Mouse (Mus musculus) brain, embryonic 18.5 days (tissue): Measurements from ENCODE around the gene Lekr1.
A peak's percentile ranks its signal among the peaks of the same experiment; 100 is the strongest.

Experiments
- DNase-seq: peaks from one replicate; pipeline ENCODE4 v3.0.0-alpha.2; 2012; ENCODE audit warnings: low read depth, low spot score

Lekr1 gene

GRCm38 (mm10) chr3:65830801-65831200, 164.8 kb downstream of the Lekr1 start:
- DNase-seq: no peak

GRCm38 (mm10) chr3:65832398-65832797, 166.4 kb downstream of the Lekr1 start:
- no peak for DNase-seq

GRCm38 (mm10) chr3:65836435-65836834, 170.4 kb downstream of the Lekr1 start:
- no peak for DNase-seq

- no peak for DNase-seq
Measured at GRCm38 (mm10) chr3:65839664-65840063, 173.6 kb downstream of the Lekr1 start.

GRCm38 (mm10) chr3:65841175-65841574, 175.1 kb downstream of the Lekr1 start:
- no peak for DNase-seq

GRCm38 (mm10) chr3:65842515-65843184, 176.6 kb downstream of the Lekr1 start:
- no peak for DNase-seq

GRCm38 (mm10) chr3:65843185-65843552, 177.1 kb downstream of the Lekr1 start:
- no peak for DNase-seq

- DNase-seq: no peak
Measured at GRCm38 (mm10) chr3:65844302-65844701, 178.3 kb downstream of the Lekr1 start.

- DNase-seq: no peak
Measured at GRCm38 (mm10) chr3:65844851-65845552, 179.0 kb downstream of the Lekr1 start.

- DNase-seq: no peak
Measured at GRCm38 (mm10) chr3:65847158-65847787, 181.2 kb downstream of the Lekr1 start.

GRCm38 (mm10) chr3:65853746-65854145, 187.7 kb downstream of the Lekr1 start:
- DNase-seq: no peak

- DNase-seq: no peak
Measured at GRCm38 (mm10) chr3:65855521-65855920, 189.5 kb downstream of the Lekr1 start.

GRCm38 (mm10) chr3:65858118-65858517, 192.1 kb downstream of the Lekr1 start:
- DNase-seq: no peak

GRCm38 (mm10) chr3:65858741-65859348, 192.8 kb downstream of the Lekr1 start:
- no peak for DNase-seq

GRCm38 (mm10) chr3:65859750-65860149, 193.7 kb downstream of the Lekr1 start:
- DNase-seq: no peak

GRCm38 (mm10) chr3:65860903-65861302, 194.9 kb downstream of the Lekr1 start:
- DNase-seq: no peak

GRCm38 (mm10) chr3:65861471-65861881, 195.4 kb downstream of the Lekr1 start:
- no peak for DNase-seq

GRCm38 (mm10) chr3:65863297-65863696, 197.3 kb downstream of the Lekr1 start:
- peak; percentile 77 for DNase-seq

- peak; percentile 26 for DNase-seq
Measured at GRCm38 (mm10) chr3:65863762-65864377, 197.8 kb downstream of the Lekr1 start.

GRCm38 (mm10) chr3:65868931-65869330, 202.9 kb downstream of the Lekr1 start:
- no peak for DNase-seq

GRCm38 (mm10) chr3:65869724-65870123, 203.7 kb downstream of the Lekr1 start:
- no peak for DNase-seq

- DNase-seq: no peak
Measured at GRCm38 (mm10) chr3:65871188-65871603, 205.2 kb downstream of the Lekr1 start.
